Mouse (Mus musculus): Measurements from ENCODE around the gene Abcb9.

The Abcb9 gene

DNA sequence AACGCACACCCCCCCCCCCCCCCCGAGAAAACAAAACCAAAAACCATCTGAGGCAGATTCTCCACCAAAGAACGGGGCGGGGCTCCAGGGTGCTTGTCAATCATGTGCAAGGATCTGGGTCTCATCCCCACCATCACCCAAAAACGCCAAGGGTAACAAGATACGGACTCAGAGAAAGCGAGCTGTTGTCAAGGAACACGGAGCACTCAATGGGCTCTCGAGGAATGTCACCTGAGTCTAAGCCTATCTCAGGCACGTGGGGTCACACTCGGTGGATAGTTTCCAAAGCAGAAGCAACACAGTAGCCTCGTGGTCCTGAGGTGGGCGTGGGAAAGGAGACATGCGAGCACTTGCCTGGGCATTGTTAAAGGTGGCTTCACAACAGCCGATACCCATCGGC lies 81.9 kb downstream of the Abcb9 start:
- no peak for ATAC-seq (ENCODE audit: low TSS enrichment)

DNA sequence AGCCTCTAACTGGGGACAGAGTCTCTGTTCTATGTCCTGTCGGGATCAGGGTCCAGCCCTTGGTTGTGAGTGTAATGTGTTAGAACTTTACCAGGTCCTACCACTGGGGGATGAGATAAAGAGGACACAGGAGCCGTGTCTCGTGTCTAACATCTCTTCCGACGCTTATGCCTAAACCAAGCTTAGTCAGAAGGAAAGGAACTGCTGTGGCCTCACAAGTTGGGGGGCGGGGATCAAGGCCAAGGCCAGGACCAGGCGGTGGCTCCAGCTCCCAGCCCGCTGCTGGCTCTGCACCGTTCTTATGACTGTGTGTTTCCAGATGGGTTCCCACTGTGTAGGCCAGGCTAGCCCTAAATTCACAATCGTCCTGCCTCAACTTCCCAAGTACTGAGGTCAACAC lies 82.7 kb downstream of the Abcb9 start:
- ATAC-seq (ENCODE audit: low TSS enrichment), result no peak

DNA sequence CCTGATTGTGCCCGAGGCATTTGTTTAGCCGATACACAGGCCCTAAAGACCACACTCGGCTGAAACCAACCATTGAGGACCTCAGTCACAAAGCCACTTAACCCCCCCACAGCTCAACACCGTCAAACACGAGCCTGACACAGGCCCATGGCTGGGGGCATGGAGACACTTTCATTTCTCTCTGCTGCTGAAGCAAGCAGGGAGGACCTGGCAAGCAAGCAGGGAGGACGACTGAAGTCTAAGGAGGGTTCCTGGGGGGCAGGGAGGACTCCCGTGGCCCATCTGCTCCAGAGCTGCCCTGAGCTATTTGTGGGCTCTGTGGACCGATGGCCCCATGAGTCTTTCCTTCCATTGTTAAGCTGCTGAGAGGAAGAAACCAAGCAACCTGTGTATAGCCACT lies 83.7 kb downstream of the Abcb9 start:
- ATAC-seq (ENCODE audit: low TSS enrichment), result no peak
